In the genomic region with DNA sequence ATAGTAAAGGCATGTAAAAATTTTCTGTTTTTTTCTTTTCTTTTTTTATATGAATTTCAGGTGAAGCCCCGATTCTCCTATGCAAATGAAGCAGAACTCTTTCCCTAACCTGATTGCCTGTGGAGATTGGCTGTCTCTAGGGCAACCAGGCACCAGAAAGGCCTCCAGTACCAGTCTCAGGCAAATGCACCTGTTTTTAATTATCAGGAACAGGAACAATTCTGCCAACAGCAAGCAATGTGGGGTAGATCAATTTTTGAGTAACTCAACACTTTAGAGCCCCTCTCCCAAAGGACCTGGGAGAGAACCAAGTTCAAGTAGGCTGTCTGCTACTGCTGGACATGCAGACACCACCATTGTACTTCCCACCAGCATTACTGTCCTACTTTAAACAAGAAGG, we compare ENCODE assay signal across 28 mouse cellular contexts.
"Had no signal": no experiment of that assay in that cellular context is flagged by ENCODE, and none has a peak within 500 bp of the region (broad histone marks: within the 10 kb centered on the region; RNA-seq: fewer than 3 reads in every experiment).

No protein-coding gene starts in this region.

- DNase-seq: gastrocnemius, adult 2 months; gastrocnemius, postnatal 10 days; gastrocnemius, postnatal 25 days; heart, adult 18-20 months; heart, postnatal 10 days; heart, postnatal 4 days; kidney, adult 18-20 months; kidney, adult 8-10 months; kidney, postnatal 10 days; kidney, postnatal 25 days; kidney, postnatal 4 days; layer of hippocampus, postnatal 36 days; left cerebral cortex, postnatal 4 days; liver; liver, embryonic 13.5 days; liver, postnatal 0 days had no signal

- H3K4me1 ChIP-seq: heart, embryonic 10.5 days; hindbrain, embryonic 10.5 days; intestine, embryonic 15.5 days; liver, embryonic 13.5 days; liver, embryonic 15.5 days had no signal

- H3K27me3 ChIP-seq: heart, embryonic 12.5 days; hindbrain, embryonic 12.5 days; intestine, embryonic 15.5 days; liver, embryonic 13.5 days; liver, embryonic 15.5 days had no signal

- H3K4me3 ChIP-seq: gastrocnemius, adult 2 months; heart, embryonic 10.5 days; heart, embryonic 12.5 days; hindbrain, embryonic 10.5 days; hindbrain, embryonic 12.5 days; intestine, embryonic 15.5 days; layer of hippocampus, adult 2 months; liver, embryonic 13.5 days; liver, embryonic 15.5 days had no signal

- H3K36me3 ChIP-seq: heart, embryonic 10.5 days; heart, embryonic 12.5 days; hindbrain, embryonic 10.5 days; hindbrain, embryonic 12.5 days; intestine, embryonic 15.5 days; liver, embryonic 13.5 days; liver, embryonic 15.5 days had no signal

- H3K9ac ChIP-seq: heart, embryonic 12.5 days; hindbrain, embryonic 12.5 days; hindbrain, embryonic 14.5 days; intestine, embryonic 15.5 days; liver, embryonic 13.5 days; liver, embryonic 15.5 days; liver, postnatal 0 days had no signal

- H3K9me3 ChIP-seq: heart, embryonic 10.5 days; heart, embryonic 12.5 days; hindbrain, embryonic 10.5 days; hindbrain, embryonic 12.5 days; intestine, embryonic 15.5 days; liver, embryonic 13.5 days; liver, embryonic 15.5 days had no signal

- H3K4me2 ChIP-seq: heart, embryonic 12.5 days; hindbrain, embryonic 12.5 days; hindbrain, embryonic 14.5 days; intestine, embryonic 15.5 days; liver, embryonic 11.5 days; liver, embryonic 13.5 days; liver, embryonic 15.5 days had no signal

- H3K27ac ChIP-seq: gastrocnemius, adult 2 months; heart, embryonic 10.5 days; hindbrain, embryonic 10.5 days; hindbrain, embryonic 12.5 days; hindbrain, embryonic 14.5 days; intestine, embryonic 15.5 days; layer of hippocampus, adult 2 months; liver, embryonic 13.5 days; liver, embryonic 15.5 days had no signal

- ATAC-seq: hindbrain, embryonic 16.5 days; inflammation-experienced regulatory T-cells, adult 6 months; intestine, embryonic 15.5 days; intestine, postnatal 0 days; liver, postnatal 0 days had no signal
